Mouse (Mus musculus): ENCODE results near the gene Arpc2.

DNA sequence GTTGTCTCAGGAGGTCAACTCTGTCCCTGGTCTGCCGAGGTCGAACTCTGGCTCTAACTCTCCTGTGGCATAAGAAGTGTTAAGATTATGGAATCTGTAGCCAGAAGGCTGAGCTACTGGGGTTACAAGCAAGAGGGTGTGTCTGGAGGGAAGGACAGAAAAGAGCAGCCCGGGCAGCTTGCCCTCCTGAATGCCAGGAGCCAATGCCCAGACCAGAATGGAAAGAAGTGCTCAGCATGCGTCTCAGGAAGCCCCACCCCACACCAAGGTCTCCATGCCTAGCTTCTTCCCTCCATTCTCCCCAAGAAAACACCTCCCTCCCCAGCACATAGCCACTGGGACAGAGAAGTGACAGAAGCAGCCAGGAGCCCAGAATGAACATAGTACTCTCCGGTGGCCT, 63.1 kb downstream of the Arpc2 start:
- TF ChIP-seq CTCF (IDR thresholded peaks at IDR 0.05; ENCODE audit: low read depth): no peak
- no peak for TF ChIP-seq EP300 (IDR thresholded peaks at IDR 0.05; ENCODE audit: low read depth)

All from liver, postnatal 0 days (tissue).